Mouse (Mus musculus): ENCODE data around the gene Tmem169. TPM values are rescaled to one million over a fixed set of nuclear protein-coding genes. Genes with fewer than 3 reads are reported as not detected.
A peak's percentile ranks its signal among the peaks of the same experiment; 100 is the strongest.

Tmem169 gene
- total RNA-seq, 4 experiments from 2014 or later, result not detected

DNA sequence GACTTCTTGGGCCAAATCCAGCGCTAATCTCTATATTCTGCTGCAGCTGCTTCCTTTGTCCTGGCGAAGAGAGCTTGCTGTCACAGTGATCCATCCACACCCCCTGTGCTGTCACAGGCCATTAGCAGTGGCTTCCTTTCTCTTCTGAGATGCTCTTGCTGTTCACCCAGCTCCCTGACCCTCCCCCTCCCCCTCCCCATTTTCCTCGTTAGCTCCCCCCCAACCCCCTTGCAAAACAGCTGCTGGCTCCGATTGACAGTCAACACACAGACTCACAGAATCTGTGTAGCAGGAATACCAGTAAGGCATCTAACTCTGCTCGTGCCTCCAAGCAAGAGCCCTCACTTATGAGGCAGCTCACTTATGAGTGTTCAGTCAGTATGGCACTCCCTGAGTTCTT, 2.7 kb downstream of the Tmem169 start:
- no peak for DNase-seq (ENCODE audit: low spot score)

- no peak for DNase-seq (ENCODE audit: low spot score)
Observed at GRCm38 (mm10) chr1:72287893-72288292, 3.7 kb downstream of the Tmem169 start.

DNA sequence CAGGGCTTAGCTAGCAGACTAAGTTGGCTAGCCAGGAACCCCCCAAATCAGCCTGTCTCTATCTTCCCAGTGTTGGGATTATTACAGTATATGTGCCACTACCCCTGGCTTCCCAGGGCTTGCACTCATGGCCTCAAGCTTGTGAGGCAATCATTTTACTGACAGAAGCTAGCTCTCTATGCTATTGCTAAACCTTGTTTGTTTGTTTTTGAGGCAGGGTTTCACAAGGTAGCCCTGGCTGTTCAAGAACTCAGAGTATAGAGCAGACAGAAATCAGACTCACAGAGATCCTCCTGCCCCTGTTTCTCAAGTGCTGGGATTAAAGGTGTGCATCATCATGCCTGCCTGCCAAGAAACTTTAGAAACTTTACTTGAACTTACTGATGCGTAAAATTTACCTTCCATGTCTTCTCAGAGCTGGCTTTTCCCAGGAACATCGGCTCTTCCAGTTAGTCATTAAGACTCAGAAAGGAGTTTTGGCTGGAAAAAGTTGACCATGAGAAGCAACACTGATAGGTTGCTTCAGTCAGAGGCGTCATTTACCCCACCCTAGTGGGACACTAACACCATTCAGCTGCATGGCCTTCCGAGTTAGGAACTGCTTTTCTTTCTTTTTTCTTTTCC, 4.5 kb downstream of the Tmem169 start:
- no peak for DNase-seq (ENCODE audit: low spot score)

DNA sequence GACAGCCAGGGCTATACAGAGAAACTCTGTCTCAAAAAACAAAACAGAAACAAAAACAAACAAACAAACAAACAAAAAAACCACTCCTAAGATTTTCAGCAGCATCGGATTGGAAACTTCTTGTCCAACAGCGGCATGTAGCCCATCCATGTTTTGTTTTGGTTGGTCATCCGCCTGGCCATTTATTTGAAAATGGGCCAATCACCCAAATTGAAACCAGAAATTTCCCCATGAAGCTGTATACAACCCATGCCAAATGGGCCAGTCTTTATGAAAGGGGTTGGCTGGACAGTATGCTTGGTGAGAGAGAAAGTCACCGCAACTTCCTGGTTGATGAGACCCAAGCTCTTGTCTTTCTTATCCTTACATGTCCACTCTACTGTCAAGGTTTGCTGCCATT, 6.7 kb downstream of the Tmem169 start:
- DNase-seq (ENCODE audit: low spot score), result no peak

GRCm38 (mm10) chr1:72291421-72291820, 7.3 kb downstream of the Tmem169 start:
- DNase-seq (ENCODE audit: low spot score), result no peak

GRCm38 (mm10) chr1:72291925-72292324, 7.8 kb downstream of the Tmem169 start:
- DNase-seq (ENCODE audit: low spot score), result no peak

DNA sequence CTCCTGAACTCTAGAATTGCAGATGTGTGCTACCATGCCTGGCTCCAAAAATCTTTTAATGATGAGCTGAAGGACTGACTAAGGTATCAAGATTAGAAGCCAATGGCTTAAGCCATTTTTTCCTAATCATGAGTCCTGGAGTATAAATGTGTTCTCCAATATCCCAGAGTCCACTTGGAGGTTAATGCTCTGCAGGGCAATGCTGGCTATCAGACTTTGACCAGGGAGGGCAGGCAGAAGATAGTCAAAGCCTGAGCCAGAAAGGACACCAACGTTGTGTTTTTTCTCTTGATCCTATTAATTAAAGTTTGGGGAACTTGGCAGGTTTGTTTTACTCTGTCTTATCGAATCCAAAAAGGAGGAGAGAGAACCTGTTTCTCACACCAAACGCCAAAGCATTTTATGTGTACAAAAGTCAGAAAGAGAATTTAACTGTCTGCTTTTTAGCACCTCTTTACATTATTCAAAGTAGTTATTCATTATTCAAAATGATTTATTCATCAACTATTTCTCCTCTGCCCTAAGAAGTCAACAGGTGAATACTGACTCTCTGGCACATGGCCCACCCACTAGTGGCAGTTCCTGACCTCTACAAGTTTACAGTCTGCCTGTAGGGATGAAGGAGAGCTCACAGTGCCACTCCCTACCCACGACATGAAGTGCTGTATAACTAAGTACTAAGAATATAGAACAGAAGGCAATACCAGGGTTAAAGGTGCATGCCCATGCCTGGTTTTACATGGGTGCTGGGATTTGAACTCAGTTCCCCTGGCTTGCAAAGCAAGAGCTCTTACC, 9.9 kb downstream of the Tmem169 start:
- no peak for DNase-seq (ENCODE audit: low spot score)

GRCm38 (mm10) chr1:72295746-72296145, 11.6 kb downstream of the Tmem169 start:
- DNase-seq (ENCODE audit: low spot score), result no peak

DNA sequence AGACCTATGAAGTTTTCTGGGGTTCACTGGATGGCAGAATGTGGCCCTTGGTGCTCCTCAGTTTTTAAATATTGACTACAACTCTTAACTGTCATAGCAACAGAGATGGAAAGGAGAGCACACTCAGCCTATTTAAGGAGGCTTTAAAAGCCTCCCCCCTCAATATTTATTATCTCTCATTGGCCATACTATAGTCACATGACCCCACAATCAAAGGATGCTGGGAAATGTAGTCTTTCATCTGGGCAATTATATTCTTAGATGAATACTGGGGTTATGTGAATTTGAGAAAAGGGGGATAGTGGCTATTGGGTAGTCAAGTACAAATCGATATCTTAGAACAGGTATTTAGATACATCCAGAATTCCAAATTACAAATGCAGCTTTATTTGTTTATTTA, 17.7 kb downstream of the Tmem169 start:
- no peak for DNase-seq (ENCODE audit: low spot score)

DNA sequence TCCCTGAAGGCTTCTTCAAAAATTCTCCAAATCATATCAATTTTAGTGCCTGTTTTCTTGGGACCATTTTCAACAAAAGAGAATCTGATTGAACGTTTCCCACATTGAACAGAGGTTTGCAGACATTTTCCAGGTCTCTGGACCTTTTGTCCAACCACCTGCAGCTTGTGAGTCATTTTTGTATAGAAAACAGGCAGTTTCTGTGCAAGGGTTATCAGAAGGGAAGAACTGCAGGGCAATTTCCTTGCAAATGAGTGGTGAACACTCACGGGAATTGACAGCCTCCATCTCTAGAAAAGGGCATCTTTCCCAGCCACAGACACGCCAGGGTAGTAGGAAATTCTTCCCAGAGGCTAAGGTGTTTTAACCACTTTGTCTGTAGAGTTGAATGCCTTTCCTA, 22.1 kb downstream of the Tmem169 start:
- DNase-seq (ENCODE audit: low spot score), result no peak

- DNase-seq (ENCODE audit: low spot score), result no peak
Observed at GRCm38 (mm10) chr1:72306679-72307181, 22.6 kb downstream of the Tmem169 start.

DNA sequence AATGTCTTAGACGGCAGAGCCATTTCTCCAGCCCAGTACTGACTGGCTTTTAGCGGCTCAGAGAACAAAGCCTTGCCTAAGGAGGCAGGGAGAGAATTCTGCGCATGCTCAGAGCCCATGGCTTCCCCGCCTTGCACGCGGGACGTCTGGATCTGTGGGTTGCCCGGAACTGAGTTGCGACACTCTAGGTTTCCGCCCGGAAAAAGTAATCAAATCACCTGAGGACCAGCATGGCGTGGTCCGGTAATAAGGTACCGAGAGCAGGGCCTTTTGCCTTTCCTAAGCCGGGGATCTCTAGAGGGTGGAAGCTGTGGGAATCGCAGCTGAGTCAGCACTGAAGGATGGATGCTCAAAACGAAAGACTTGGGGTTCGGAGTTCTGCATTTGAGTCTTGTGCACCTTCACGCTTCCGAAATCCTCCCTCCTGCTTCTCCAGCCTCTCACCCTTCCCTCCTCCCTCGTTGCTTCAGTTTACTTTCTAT, 23.2 kb downstream of the Tmem169 start, which contains the start of gene Xrcc5:
TSS of gene Xrcc5 (plus strand) at position 105 of the 482 bp plus-strand sequence.
- peak; percentile 92 for DNase-seq (ENCODE audit: low spot score)

- DNase-seq (ENCODE audit: low spot score), result no peak
Observed at GRCm38 (mm10) chr1:72308919-72309318, 24.8 kb downstream of the Tmem169 start.

- DNase-seq (ENCODE audit: low spot score), result no peak
Observed at GRCm38 (mm10) chr1:72309744-72310424, 25.7 kb downstream of the Tmem169 start.

GRCm38 (mm10) chr1:72312701-72313398, 28.7 kb downstream of the Tmem169 start:
- no peak for DNase-seq (ENCODE audit: low spot score)

GRCm38 (mm10) chr1:72313399-72314039, 29.4 kb downstream of the Tmem169 start:
- peak; percentile 13 for DNase-seq (ENCODE audit: low spot score)

- DNase-seq (ENCODE audit: low spot score), result no peak
Observed at GRCm38 (mm10) chr1:72315447-72315846, 31.3 kb downstream of the Tmem169 start.

DNA sequence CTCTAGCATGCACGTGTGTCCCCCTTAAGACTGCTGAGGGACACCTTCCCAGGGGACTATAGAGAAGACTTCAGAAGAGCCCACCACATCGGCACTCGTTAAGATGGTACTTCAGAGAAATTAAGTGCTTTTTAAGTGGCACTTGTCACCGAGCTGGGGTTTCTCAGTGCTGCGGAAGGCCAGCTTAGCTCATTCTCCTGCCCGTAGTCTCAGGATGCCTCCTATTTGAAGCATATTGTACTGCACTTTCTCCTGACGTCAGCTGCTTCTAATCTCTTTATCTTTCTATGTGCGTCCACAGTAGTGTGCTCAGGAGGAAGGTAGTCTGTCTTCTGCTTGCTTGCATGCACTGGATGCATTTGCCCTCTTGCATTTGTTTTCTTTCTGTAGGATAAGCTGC, 32.2 kb downstream of the Tmem169 start:
- no peak for DNase-seq (ENCODE audit: low spot score)

- DNase-seq (ENCODE audit: low spot score), result no peak
Observed at GRCm38 (mm10) chr1:72316901-72317300, 32.7 kb downstream of the Tmem169 start.

- DNase-seq (ENCODE audit: low spot score), result no peak
Observed at GRCm38 (mm10) chr1:72320759-72321158, 36.6 kb downstream of the Tmem169 start.

GRCm38 (mm10) chr1:72323248-72323647, 39.1 kb downstream of the Tmem169 start:
- DNase-seq (ENCODE audit: low spot score), result no peak
